Mouse (Mus musculus) gastrocnemius, postnatal 14 days (tissue): ENCODE results near the gene Gm10717. TPM values are rescaled to one million over a fixed set of nuclear protein-coding genes. Genes with fewer than 3 reads are reported as not detected.
"Not testable (repeated sequence)": the region's sequence is repeated elsewhere in the genome, so short reads cannot be mapped to it uniquely, and the experiment has no call there.

Experiments
- DNase-seq: peaks from one replicate; pipeline ENCODE4 v3.0.0; 2021; ENCODE audit warnings: mixed read lengths
- intact Hi-C: fragments of 180-260 bp; cut with DNase I; formaldehyde crosslinking; loops from one replicate; pipeline ENCODE4 v1.15.1; 2025; ENCODE audit warnings: low total_unique reads
- long read RNA-seq, 2 experiments: library from polyadenylated mRNA; stranded (forward); transcript quantifications; one replicate each; pipeline ENCODE4 v2.0.0; 2021
- total RNA-seq, 2 experiments: library from RNA; stranded (reverse); gene quantifications; 2 replicates each; pipeline ENCODE4 v1.2.3; 2021

Gene Gm10717
- not detected for total RNA-seq
- long read RNA-seq, experiment 1: 0 reads
- long read RNA-seq, experiment 2: 0 reads

DNA sequence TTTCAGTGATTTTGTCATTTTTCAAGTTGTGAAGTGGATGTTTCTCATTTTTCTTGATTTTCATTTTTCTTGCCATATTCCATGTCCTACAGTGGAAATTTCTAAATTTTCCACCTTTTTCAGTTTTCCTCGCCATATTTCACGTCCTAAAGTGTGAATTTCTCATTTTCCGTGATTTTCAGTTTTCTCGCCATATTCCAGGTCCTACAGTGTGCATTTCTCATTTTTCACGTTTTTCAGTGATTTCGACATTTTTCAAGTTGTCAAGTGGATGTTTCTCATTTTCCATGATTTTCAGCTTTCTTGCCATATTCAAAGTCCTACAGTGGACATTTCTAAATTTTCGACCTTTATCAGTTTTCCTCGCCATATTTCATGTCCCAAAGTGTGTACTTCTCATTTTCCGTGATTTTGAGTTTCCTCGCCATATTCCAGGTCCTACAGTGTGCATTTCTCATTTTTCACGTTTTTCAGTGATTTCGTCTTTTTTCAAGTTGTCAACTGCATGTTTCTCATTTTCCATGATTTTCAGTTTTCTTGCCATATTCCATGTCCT is at the start of gene Gm10717:
Gm10717 (plus strand) TSS at position 506 of the 556 bp plus-strand sequence.
- DNase-seq: not testable (repeated sequence)

DNA sequence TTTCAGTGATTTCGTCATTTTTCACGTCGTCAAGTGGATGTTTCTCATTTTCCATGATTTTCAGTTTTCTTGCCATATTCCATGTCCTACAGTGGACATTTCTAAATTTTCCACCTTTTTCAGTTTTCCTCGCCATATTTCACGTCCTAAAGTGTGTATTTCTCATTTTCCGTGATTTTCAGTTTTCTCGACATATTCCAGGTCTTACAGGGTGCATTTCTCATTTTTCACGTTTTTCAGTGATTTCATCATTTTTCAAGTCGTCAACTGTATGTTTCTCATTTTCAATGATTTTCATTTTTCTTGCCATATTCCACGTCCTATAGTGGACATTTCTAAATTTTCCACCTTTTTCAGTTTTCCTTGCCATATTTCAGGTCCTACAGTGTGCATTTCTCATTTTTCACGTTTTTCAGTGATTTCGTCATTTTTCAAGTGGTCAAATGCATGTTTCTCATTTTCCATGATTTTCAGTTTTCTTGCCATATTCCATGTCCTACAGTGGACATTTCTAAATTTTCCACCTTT is 24.7 kb upstream of the Gm10717 start, which contains the start of gene Gm10722:
Gm10722 (plus strand) TSS at position 478 of the 528 bp plus-strand sequence.
- DNase-seq, intact Hi-C loops: not testable (repeated sequence)

More for the DNA sequence above, at the start of gene Gm10717:
- intact Hi-C loops: not testable (repeated sequence)

DNA sequence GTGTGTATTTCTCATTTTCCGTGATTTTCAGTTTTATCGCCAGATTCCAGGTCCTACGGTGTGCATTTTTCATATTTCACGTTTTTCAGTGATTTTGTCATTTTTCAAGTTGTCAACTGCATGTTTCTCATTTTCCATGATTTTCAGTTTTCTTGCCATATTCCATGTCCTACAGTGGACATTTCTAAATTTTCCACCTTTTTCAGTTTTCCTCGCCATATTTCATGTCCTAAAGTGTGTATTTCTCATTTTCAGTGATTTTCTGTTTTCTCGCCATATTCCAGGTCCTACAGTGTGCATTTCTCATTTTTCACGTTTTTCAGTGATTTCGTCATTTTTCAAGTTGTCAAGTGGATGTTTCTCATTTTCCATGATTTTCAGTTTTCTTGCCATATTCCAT is 24.2 kb upstream of the Gm10717 start:
- DNase-seq, intact Hi-C loops: not testable (repeated sequence)

DNA sequence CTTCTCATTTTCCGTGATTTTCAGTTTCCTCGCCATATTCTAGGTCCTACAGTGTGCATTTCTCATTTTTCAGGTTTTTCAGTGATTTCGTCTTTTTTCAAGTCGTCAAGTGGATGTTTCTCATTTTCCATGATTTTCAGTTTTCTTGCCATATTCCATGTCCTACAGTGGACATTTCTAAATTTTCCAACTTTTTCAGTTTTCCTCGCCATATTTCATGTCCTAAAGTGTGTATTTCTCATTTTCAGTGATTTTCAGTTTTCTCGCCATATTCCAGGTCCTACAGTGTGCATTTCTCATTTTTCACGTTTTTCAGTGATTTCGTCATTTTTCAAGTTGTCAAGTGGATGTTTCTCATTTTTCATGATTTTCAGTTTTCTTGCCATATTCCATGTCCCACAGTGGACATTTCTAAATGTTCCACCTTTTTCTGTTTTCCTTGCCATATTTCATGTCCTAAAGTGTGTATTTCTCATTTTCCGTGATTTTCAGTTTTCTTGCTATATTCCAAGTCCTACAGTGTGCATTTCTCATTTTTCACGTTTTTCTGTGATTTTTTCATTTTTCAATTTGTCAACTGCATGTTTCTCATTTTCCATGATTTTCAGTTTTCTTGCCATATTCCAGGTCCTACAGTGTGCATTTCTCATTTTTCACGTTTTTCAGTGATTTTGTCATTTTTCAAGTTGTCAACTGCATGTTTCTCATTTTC is 23.1 kb upstream of the Gm10717 start:
- intact Hi-C loops: not testable (repeated sequence)
- DNase-seq: peak; percentile 92

DNA sequence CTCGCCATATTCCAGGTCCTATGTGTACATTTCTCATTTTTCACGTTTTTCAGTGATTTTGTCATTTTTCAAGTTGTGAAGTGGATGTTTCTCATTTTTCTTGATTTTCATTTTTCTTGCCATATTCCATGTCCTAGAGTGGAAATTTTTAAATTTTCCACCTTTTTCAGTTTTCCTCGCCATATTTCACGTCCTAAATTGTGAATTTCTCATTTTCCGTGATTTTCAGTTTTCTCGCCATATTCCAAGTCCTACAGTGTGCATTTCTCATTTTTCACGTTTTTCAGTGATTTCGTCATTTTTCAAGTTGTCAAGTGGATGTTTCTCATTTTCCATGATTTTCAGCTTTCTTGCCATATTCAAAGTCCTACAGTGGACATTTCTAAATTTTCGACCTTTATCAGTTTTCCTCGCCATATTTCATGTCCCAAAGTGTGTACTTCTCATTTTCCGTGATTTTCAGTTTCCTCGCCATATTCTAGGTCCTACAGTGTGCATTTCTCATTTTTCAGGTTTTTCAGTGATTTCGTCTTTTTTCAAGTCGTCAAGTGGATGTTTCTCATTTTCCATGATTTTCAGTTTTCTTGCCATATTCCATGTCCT is 22.3 kb upstream of the Gm10717 start, which contains the start of gene Gm11168:
Gm11168 (plus strand) TSS at position 553 of the 603 bp plus-strand sequence.
- DNase-seq, intact Hi-C loops: not testable (repeated sequence)

DNA sequence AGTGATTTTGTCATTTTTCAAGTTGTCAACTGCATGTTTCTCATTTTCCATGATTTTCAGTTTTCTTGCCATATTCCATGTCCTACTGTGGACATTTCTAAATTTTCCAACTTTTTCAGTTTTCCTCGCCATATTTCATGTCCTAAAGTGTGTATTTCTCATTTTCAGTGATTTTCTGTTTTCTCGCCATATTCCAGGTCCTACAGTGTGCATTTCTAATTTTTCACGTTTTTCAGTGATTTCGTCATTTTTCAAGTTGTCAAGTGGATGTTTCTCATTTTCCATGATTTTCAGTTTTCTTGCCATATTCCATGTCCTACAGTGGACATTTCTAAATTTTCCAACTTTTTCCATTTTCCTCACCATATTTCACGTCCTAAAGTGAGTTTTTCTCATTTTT is 19.0 kb upstream of the Gm10717 start:
- intact Hi-C loops, DNase-seq: not testable (repeated sequence)

DNA sequence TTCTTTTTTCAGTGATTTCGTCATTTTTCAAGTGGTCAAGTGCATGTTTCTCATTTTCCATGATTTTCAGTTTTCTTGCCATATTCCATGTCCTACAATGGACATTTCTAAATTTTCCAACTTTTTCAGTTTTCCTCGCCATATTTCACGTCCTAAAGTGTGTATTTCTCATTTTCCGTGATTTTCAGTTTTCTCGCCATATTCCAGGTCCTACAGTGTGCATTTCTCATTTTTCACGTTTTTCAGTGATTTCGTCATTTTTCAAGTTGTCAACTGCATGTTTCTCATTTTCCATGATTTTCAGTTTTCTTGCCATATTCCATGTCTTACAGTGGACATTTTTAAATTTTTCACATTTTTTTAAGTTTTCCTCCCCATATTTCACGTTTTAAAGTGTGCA is 18.6 kb upstream of the Gm10717 start:
- DNase-seq, intact Hi-C loops: not testable (repeated sequence)

DNA sequence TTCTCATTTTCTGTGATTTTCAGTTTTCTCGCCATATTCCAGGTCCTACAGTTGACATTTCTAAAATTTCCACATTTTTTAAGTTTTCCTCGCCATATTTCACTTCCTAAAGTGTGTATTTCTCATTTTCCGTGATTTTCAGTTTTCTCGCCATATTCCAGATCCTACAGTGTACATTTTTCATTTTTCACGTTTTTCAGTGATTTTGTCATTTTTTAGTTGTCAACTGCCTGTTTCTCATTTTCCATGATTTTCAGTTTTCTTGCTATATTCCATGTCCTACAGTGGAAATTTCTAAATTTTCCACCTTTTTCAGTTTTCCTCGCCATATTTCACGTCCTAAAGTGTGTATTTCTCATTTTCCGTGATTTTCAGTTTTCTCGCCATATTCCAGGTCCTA is 17.9 kb upstream of the Gm10717 start:
- DNase-seq, intact Hi-C loops: not testable (repeated sequence)

DNA sequence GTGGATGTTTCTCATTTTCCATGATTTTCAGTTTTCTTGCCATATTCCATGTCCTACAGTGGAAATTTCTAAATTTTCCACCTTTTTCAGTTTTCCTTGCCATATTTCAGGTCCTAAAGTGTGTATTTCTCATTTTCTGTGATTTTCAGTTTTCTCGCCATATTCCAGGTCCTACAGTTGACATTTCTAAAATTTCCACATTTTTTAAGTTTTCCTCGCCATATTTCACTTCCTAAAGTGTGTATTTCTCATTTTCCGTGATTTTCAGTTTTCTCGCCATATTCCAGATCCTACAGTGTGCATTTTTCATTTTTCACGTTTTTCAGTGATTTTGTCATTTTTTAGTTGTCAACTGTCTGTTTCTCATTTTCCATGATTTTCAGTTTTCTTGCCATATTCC is 15.9 kb upstream of the Gm10717 start:
- intact Hi-C loops, DNase-seq: not testable (repeated sequence)

DNA sequence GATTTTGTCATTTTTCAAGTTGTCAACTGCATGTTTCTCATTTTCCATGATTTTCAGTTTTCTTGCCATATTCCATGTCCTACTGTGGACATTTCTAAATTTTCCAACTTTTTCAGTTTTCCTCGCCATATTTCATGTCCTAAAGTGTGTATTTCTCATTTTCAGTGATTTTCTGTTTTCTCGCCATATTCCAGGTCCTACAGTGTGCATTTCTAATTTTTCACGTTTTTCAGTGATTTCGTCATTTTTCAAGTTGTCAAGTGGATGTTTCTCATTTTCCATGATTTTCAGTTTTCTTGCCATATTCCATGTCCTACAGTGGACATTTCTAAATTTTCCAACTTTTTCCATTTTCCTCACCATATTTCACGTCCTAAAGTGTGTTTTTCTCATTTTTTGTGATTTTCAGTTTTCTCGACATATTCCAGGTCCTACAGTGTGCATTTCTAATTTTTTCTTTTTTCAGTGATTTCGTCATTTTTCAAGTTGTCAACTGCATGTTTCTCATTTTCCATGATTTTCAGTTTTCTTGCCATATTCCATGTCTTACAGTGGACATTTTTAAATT is 13.1 kb upstream of the Gm10717 start:
- intact Hi-C loops, DNase-seq: not testable (repeated sequence)

DNA sequence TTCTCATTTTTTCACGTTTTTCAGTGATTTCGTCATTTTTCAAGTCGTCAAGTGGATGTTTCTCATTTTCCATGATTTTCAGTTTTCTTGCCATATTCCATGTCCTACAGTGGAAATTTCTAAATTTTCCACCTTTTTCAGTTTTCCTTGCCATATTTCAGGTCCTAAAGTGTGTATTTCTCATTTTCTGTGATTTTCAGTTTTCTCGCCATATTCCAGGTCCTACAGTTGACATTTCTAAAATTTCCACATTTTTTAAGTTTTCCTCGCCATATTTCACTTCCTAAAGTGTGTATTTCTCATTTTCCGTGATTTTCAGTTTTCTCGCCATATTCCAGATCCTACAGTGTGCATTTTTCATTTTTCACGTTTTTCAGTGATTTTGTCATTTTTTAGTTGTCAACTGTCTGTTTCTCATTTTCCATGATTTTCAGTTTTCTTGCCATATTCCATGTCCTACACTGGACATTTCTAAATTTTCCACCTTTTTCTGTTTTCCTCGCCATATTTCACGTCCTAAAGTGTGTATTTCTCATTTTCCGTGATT is 12.4 kb upstream of the Gm10717 start, which contains the start of gene Gm10721:
Gm10721 (plus strand) TSS at position 408 of the 547 bp plus-strand sequence.
- intact Hi-C loops: not testable (repeated sequence)

DNA sequence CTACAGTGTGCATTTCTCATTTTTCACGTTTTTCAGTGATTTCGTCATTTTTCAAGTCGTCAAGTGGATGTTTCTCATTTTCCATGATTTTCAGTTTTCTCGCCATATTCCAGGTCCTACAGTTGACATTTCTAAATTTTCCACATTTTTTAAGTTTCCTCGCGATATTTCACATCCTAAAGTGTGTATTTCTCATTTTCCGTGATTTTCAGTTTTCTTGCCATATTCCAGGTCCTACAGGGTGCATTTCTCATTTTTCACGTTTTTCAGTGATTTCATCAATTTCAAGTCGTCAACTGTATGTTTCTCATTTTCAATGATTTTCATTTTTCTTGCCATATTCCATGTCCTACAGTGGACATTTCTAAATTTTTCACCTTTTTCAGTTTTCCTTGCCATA is 9.9 kb upstream of the Gm10717 start, which contains the start of gene Gm10720:
Gm10720 (plus strand) TSS at position 301 of the 400 bp plus-strand sequence.
- intact Hi-C loops, DNase-seq: not testable (repeated sequence)

More for the DNA sequence above, 12.4 kb upstream of the Gm10717 start, which contains the start of gene Gm10721:
- not testable (repeated sequence) for DNase-seq

DNA sequence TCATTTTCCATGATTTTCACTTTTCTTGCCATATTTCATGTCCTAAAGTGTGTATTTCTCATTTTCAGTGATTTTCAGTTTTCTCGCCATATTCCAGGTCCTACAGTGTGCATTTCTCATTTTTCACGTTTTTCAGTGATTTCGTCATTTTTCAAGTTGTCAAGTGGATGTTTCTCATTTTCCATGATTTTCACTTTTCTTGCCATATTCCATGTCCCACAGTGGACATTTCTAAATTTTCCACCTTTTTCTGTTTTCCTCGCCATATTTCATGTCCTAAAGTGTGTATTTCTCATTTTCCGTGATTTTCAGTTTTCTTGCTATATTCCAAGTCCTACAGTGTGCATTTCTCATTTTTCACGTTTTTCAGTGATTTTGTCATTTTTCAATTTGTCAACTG is 9.3 kb upstream of the Gm10717 start:
- DNase-seq, intact Hi-C loops: not testable (repeated sequence)

DNA sequence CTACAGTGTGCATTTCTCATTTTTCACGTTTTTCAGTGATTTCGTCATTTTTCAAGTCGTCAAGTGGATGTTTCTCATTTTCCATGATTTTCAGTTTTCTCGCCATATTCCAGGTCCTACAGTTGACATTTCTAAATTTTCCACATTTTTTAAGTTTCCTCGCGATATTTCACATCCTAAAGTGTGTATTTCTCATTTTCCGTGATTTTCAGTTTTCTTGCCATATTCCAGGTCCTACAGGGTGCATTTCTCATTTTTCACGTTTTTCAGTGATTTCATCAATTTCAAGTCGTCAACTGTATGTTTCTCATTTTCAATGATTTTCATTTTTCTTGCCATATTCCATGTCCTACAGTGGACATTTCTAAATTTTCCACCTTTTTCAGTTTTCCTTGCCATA is 8.1 kb upstream of the Gm10717 start, which contains the start of gene Gm10719:
Gm10719 (plus strand) TSS at position 301 of the 400 bp plus-strand sequence.
- DNase-seq, intact Hi-C loops: not testable (repeated sequence)

DNA sequence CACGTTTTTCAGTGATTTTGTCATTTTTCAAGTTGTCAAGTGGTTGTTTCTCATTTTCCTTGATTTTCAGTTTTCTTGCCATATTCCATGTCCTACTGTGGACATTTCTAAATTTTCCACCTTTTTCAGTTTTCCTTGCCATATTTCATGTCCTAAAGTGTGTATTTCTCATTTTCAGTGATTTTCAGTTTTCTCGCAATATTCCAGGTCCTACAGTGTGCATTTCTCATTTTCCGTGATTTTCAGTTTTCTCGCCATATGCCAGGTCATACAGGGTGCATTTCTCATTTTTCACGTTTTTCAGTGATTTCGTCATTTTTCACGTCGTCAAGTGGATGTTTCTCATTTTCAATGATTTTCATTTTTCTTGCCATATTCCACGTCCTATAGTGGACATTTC is 6.3 kb upstream of the Gm10717 start:
- peak; percentile 53 for DNase-seq
- intact Hi-C loops: not testable (repeated sequence)

DNA sequence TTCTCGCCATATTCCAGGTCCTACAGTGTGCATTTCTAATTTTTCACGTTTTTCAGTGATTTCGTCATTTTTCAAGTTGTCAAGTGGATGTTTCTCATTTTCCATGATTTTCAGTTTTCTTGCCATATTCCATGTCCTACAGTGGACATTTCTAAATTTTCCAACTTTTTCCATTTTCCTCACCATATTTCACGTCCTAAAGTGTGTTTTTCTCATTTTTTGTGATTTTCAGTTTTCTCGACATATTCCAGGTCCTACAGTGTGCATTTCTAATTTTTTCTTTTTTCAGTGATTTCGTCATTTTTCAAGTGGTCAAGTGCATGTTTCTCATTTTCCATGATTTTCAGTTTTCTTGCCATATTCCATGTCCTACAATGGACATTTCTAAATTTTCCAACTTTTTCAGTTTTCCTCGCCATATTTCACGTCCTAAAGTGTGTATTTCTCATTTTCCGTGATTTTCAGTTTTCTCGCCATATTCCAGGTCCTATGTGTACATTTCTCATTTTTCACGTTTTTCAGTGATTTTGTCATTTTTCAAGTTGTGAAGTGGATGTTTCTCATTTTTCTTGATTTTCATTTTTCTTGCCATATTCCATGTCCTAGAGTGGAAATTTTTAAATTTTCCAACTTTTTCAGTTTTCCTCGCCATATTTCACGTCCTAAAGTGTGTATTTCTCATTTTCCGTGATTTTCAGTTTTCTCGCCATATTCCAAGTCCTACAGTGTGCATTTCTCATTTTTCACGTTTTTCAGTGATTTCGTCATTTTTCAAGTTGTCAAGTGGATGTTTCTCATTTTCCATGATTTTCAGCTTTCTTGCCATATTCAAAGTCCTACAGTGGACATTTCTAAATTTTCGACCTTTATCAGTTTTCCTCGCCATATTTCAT is 5.1 kb upstream of the Gm10717 start:
- intact Hi-C loops: not testable (repeated sequence)
- peak; percentile 44 for DNase-seq

DNA sequence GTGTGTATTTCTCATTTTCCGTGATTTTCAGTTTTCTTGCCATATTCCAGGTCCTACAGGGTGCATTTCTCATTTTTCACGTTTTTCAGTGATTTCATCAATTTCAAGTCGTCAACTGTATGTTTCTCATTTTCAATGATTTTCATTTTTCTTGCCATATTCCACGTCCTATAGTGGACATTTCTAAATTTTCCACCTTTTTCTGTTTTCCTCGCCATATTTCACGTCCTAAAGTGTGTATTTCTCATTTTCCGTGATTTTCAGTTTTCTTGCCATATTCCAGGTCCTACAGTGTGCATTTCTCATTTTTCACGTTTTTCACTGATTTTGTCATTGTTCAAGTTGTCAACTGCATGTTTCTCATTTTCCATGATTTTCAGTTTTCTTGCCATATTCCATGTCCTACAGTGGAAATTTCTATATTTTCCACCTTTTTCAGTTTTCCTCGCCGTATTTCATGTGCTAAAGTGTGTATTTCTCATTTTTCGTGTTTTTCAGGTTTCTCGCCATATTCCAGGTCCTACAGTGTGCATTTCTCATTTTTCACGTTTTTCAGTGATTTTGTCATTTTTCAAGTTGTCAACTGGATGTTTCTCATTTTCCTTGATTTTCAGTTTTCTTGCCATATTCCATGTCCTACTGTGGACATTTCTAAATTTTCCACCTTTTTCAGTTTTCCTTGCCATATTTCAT is 2.8 kb upstream of the Gm10717 start:
- DNase-seq, intact Hi-C loops: not testable (repeated sequence)
